Mouse (Mus musculus): ENCODE measurements at regions not wholly inside any gene's neighbourhood (a gene's known extent, or its start where the extent isn't known, plus 50 kb on each side); places are given as distances from the start of the nearest gene placed in this dataset.

DNA sequence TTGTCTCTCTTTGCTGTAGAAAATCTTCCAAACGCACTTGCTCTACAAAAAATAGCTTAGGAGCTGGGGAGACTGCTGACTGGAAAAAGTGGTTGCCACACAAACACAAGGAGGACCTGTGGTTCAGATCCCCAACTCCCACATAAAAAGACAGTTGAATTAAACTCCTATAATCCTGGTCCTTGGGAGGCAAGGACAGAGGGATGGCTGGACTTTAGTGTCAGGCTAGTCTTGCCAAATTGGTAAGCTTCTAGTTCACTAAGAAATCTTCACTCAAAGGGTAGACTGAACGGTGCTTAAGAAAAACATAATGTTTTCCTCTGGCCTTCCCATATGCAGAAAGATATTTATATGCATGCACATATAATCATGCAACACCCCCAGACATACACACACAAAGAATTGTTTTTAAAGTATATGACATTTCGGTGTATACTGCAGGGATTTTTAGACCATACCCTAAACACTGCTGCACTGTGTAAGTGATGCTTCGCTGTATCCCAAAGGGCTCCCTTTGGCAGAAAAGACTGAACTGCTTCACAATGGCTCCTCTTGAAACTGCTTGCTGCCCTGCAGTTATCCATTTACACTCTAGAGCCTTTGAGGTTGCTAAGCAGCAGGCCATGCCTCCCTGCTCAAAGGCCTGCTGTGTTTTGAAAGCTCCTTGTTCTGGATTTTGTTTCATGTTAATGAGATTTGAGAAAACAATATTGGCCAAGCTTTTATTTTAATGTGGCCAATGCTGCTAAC, 1299.3 kb downstream of the Zfp704 start:
- H3K27me3 ChIP-seq (ENCODE audit: control insufficient read depth, insufficient read depth, low read length): no peaks in the 10 kb centered on the region
- no peak overlapping the region for H3K27ac ChIP-seq (ENCODE audit: low read depth, low read length)
- no peaks in the 10 kb centered on the region for H3K36me3 ChIP-seq (ENCODE audit: control insufficient read depth, insufficient read depth, low read length)
- no peaks in the 10 kb centered on the region for H3K9me3 ChIP-seq (replicated peaks; ENCODE audit: control insufficient read depth, low read length)
- no peak overlapping the region for H3K9ac ChIP-seq (ENCODE audit: low read depth, low read length)
- WGBS (ENCODE audit: insufficient replicate concordance): 73% methylated on average over 4 of the region's 4 CpGs
- H3K4me3 ChIP-seq (ENCODE audit: low read depth, low read length): no peak overlapping the region
- H3K4me2 ChIP-seq: no peak overlapping the region
- no peak for ATAC-seq (replicated peaks; ENCODE audit: insufficient number of reproducible peaks, low FRiP score, low TSS enrichment)
- H3K4me1 ChIP-seq (ENCODE audit: control insufficient read depth, insufficient read depth, low read length): no peaks in the 10 kb centered on the region

DNA sequence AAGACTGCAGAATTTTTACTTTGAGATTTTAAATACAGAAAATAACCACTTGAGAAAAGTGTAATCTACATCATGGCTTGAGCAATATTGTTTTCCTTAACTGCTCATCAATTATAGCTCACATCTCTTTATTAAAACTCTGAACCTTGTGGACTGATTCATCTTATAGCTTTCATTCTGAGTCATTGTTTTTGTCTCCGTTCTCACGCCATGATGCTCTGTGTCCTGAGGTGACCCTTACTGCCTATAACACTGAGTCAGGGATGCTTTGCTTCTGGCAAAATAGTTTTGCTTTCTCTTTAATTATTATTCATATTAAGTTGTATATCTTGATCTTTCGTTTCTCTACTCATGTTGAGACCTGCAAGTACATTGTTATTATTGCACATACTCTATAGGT, 1302.6 kb downstream of the Zfp704 start:
- Histone ChIP-seq H3K27me3 (ENCODE audit: control insufficient read depth, insufficient read depth, low read length) (no peaks in the 10 kb centered on the region), H3K27ac (ENCODE audit: low read depth, low read length) (no peak overlapping the region), H3K9ac (ENCODE audit: low read depth, low read length) (no peak overlapping the region), H3K9me3 (replicated peaks; ENCODE audit: control insufficient read depth, low read length) (no peaks in the 10 kb centered on the region), H3K4me3 (ENCODE audit: low read depth, low read length) (no peak overlapping the region), H3K4me2 (no peak overlapping the region), H3K36me3 (ENCODE audit: control insufficient read depth, insufficient read depth, low read length) (no peaks in the 10 kb centered on the region), H3K4me1 (ENCODE audit: control insufficient read depth, insufficient read depth, low read length) (no peaks in the 10 kb centered on the region)
- no peak for ATAC-seq (replicated peaks; ENCODE audit: insufficient number of reproducible peaks, low FRiP score, low TSS enrichment)
- 71% methylated on average over 3 of the region's 3 CpGs for WGBS (ENCODE audit: insufficient replicate concordance)

DNA sequence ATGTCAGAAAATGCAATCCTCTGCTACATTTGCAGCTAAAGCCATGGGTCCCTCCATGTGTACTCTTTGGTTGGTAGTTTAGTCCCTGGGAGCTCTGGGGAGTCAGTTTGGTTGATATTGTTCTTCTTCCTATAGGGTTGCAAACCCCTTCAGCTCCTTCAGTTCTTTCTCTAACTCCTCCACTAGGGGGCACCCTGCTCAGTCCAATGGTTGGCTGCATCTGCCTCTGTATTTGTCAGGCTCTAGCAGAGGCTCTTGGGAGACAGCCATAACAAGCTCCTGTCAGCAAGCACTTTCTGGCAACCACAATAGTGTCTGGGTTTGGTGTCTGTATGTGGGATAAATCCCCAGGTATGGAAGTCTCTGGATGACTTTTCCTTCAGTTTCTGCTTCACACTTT, 1305.1 kb downstream of the Zfp704 start:
- Histone ChIP-seq H3K4me2 (no peak overlapping the region), H3K27me3 (ENCODE audit: control insufficient read depth, insufficient read depth, low read length) (no peaks in the 10 kb centered on the region), H3K27ac (ENCODE audit: low read depth, low read length) (no peak overlapping the region), H3K9me3 (replicated peaks; ENCODE audit: control insufficient read depth, low read length) (no peaks in the 10 kb centered on the region), H3K4me1 (ENCODE audit: control insufficient read depth, insufficient read depth, low read length) (no peaks in the 10 kb centered on the region), H3K9ac (ENCODE audit: low read depth, low read length) (no peak overlapping the region), H3K4me3 (ENCODE audit: low read depth, low read length) (no peak overlapping the region), H3K36me3 (ENCODE audit: control insufficient read depth, insufficient read depth, low read length) (no peaks in the 10 kb centered on the region)
- ATAC-seq (replicated peaks; ENCODE audit: insufficient number of reproducible peaks, low FRiP score, low TSS enrichment): no peak

DNA sequence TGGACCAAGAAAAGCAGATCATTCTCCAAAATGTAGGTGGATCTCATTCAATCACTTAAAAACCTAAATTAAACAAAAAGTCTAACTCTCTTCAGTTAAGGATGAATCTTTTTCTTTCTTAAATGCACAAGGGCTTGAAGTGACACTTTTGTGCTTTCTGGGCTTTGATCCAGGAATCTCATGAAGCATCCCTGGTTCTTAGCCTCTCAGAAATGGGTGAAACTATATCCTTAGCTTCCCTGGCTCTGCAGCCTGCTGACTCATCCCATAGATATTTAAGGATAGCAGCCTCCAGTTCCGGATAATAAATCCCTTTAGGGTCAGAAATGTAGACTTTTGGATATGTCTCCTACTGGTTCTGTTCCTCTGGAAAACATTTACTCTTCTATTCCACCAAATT, 1316.8 kb downstream of the Zfp704 start:
- no peaks in the 10 kb centered on the region for H3K9me3 ChIP-seq (replicated peaks; ENCODE audit: control insufficient read depth, low read length)
- no peak overlapping the region for H3K9ac ChIP-seq (ENCODE audit: low read depth, low read length)
- ATAC-seq (replicated peaks; ENCODE audit: insufficient number of reproducible peaks, low FRiP score, low TSS enrichment): no peak
- H3K27ac ChIP-seq (ENCODE audit: low read depth, low read length): no peak overlapping the region
- no peaks in the 10 kb centered on the region for H3K27me3 ChIP-seq (ENCODE audit: control insufficient read depth, insufficient read depth, low read length)
- H3K4me3 ChIP-seq (ENCODE audit: low read depth, low read length): no peak overlapping the region
- no peaks in the 10 kb centered on the region for H3K4me1 ChIP-seq (ENCODE audit: control insufficient read depth, insufficient read depth, low read length)
- H3K4me2 ChIP-seq: no peak overlapping the region
- no peaks in the 10 kb centered on the region for H3K36me3 ChIP-seq (ENCODE audit: control insufficient read depth, insufficient read depth, low read length)
- 66% methylated on average over 1 of the region's 1 CpGs for WGBS (ENCODE audit: insufficient replicate concordance)

DNA sequence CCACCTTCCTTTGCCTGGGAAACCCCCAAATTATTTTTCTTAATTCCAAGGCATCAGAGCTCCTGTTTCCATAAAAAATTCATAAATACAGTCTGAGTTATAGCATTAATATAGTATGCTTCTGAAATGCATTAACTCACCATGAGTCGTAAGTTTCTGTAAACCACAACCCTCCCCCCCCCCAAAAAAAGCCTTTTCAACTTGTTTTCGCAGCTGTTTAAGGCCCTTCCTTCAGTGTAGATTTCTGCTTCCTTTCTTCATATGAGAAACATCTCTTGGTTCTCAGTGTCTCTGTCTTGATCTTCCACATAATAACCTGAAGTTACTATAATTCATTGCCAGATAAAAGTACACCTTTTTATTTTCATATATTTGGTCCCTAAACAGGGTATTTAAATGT, 1320.3 kb downstream of the Zfp704 start:
- no peak overlapping the region for H3K9ac ChIP-seq (ENCODE audit: low read depth, low read length)
- H3K36me3 ChIP-seq (ENCODE audit: control insufficient read depth, insufficient read depth, low read length): no peaks in the 10 kb centered on the region
- H3K27ac ChIP-seq (ENCODE audit: low read depth, low read length): no peak overlapping the region
- H3K4me3 ChIP-seq (ENCODE audit: low read depth, low read length): no peak overlapping the region
- no peaks in the 10 kb centered on the region for H3K4me1 ChIP-seq (ENCODE audit: control insufficient read depth, insufficient read depth, low read length)
- no peak for ATAC-seq (replicated peaks; ENCODE audit: insufficient number of reproducible peaks, low FRiP score, low TSS enrichment)
- H3K27me3 ChIP-seq (ENCODE audit: control insufficient read depth, insufficient read depth, low read length): no peaks in the 10 kb centered on the region
- H3K9me3 ChIP-seq (replicated peaks; ENCODE audit: control insufficient read depth, low read length): no peaks in the 10 kb centered on the region
- no peak overlapping the region for H3K4me2 ChIP-seq
- 72% methylated on average over 2 of the region's 2 CpGs for WGBS (ENCODE audit: insufficient replicate concordance)

DNA sequence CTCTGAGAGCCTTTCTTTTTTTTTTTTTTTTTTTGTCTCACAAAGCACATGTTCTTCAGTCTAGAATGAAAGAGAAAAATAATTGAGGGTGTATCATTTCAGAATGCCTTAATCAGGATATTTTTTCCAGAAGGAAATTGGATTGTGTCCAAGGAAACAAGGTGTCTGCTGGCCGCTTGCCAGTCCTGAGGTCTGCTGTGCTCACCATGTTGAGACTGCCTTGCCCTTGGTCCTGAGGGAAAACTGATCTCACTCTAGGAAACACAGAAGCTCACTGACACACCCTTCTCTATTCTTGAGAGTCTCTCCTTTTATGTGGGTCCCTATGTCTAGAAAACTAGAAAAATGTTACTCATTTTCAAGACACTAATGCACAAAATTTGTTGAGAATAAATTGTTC, 1321.4 kb downstream of the Zfp704 start:
- no peaks in the 10 kb centered on the region for H3K36me3 ChIP-seq (ENCODE audit: control insufficient read depth, insufficient read depth, low read length)
- WGBS (ENCODE audit: insufficient replicate concordance): 63% methylated on average over 1 of the region's 1 CpGs
- H3K27ac ChIP-seq (ENCODE audit: low read depth, low read length): no peak overlapping the region
- H3K27me3 ChIP-seq (ENCODE audit: control insufficient read depth, insufficient read depth, low read length): no peaks in the 10 kb centered on the region
- H3K9ac ChIP-seq (ENCODE audit: low read depth, low read length): no peak overlapping the region
- ATAC-seq (replicated peaks; ENCODE audit: insufficient number of reproducible peaks, low FRiP score, low TSS enrichment): no peak
- H3K4me2 ChIP-seq: no peak overlapping the region
- H3K4me1 ChIP-seq (ENCODE audit: control insufficient read depth, insufficient read depth, low read length): no peaks in the 10 kb centered on the region
- H3K9me3 ChIP-seq (replicated peaks; ENCODE audit: control insufficient read depth, low read length): no peaks in the 10 kb centered on the region
- H3K4me3 ChIP-seq (ENCODE audit: low read depth, low read length): no peak overlapping the region

DNA sequence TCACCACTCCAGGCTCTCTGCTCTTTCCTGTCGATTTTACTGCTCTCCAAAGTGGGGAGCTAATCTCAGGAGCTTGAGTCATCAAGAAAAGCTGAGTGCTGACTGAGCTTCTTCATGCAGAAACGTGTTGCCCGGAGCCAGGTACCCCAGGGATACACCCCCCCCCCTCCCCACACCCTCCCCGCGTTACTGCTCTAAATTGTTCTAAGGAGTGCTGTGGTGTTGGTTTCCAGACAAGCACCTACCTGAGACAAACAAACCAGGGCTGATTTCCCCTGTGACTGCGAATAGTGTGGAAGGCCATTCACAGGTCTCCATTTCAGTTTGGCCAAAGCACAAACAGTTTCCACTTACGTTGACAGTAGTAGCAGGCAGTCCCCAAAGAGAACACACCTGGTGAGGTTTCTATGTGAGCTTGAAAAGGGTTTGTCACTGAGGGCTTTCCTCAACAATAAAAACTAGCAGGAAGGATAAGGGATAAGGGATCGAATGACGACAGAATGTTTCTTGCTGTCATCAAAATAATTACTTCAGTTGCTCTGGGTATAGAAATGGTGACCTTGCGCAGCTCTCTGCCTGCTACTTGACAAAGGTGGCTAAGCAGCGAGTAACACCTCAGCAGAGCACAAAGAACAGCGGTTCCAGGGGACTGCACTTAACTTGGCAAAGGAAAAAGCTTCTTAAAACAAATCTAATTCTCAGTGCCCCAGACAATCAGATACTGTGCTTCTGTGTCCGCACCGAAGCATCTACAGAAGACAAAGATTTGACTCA, 1325.0 kb downstream of the Zfp704 start:
- WGBS (ENCODE audit: insufficient replicate concordance): 69% methylated on average over 14 of the region's 14 CpGs
- H3K4me2 ChIP-seq: no peak overlapping the region
- H3K36me3 ChIP-seq (ENCODE audit: control insufficient read depth, insufficient read depth, low read length): no peaks in the 10 kb centered on the region
- no peaks in the 10 kb centered on the region for H3K27me3 ChIP-seq (ENCODE audit: control insufficient read depth, insufficient read depth, low read length)
- H3K4me3 ChIP-seq (ENCODE audit: low read depth, low read length): no peak overlapping the region
- no peak overlapping the region for H3K27ac ChIP-seq (ENCODE audit: low read depth, low read length)
- no peak overlapping the region for H3K9ac ChIP-seq (ENCODE audit: low read depth, low read length)
- H3K4me1 ChIP-seq (ENCODE audit: control insufficient read depth, insufficient read depth, low read length): no peaks in the 10 kb centered on the region
- no peaks in the 10 kb centered on the region for H3K9me3 ChIP-seq (replicated peaks; ENCODE audit: control insufficient read depth, low read length)
- ATAC-seq (replicated peaks; ENCODE audit: insufficient number of reproducible peaks, low FRiP score, low TSS enrichment): no peak

DNA sequence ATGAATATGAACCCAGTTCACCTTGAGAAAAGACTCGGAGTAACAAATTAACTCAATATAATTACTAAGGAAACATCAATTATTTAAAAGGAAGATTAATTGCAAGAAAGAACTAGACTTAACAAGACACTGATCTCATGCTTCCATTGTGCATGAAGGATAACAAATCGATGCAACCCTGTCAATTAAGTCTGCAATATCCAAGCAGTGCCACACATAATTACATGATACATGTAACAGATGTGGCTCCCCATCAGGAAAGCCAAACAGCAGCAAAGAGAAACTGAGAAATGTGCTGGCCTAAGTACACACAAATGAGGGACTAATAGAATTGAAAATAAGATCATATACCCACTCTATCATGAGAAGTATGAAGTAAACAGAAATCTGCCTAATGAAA, 1327.5 kb downstream of the Zfp704 start:
- Histone ChIP-seq H3K9ac (ENCODE audit: low read depth, low read length) (no peak overlapping the region), H3K4me1 (ENCODE audit: control insufficient read depth, insufficient read depth, low read length) (no peaks in the 10 kb centered on the region), H3K27ac (ENCODE audit: low read depth, low read length) (no peak overlapping the region), H3K9me3 (replicated peaks; ENCODE audit: control insufficient read depth, low read length) (no peaks in the 10 kb centered on the region), H3K27me3 (ENCODE audit: control insufficient read depth, insufficient read depth, low read length) (no peaks in the 10 kb centered on the region), H3K36me3 (ENCODE audit: control insufficient read depth, insufficient read depth, low read length) (no peaks in the 10 kb centered on the region), H3K4me3 (ENCODE audit: low read depth, low read length) (no peak overlapping the region), H3K4me2 (no peak overlapping the region)
- 66% methylated on average over 2 of the region's 2 CpGs for WGBS (ENCODE audit: insufficient replicate concordance)
- no peak for ATAC-seq (replicated peaks; ENCODE audit: insufficient number of reproducible peaks, low FRiP score, low TSS enrichment)

DNA sequence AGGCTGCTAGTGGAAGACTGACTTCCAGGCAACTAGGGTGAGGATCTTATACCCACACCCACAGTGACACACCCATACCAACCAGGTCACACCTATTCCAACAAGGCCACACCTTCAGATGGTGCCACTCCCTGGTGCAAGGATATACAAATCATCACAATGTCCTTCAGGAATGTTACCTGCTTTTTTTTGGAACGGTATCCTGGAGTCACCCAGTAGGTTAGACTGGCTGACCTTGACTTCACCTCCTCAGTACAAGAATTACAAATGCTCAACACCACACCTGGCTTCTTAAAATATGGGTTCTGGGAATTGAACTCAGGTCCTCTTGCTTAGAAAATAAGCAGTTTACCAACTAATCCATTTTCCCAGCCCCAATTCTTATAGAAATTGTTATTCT, 1333.2 kb downstream of the Zfp704 start:
- Histone ChIP-seq H3K4me1 (ENCODE audit: control insufficient read depth, insufficient read depth, low read length) (no peaks in the 10 kb centered on the region), H3K27ac (ENCODE audit: low read depth, low read length) (no peak overlapping the region), H3K4me3 (ENCODE audit: low read depth, low read length) (no peak overlapping the region), H3K27me3 (ENCODE audit: control insufficient read depth, insufficient read depth, low read length) (no peaks in the 10 kb centered on the region), H3K36me3 (ENCODE audit: control insufficient read depth, insufficient read depth, low read length) (no peaks in the 10 kb centered on the region), H3K9ac (ENCODE audit: low read depth, low read length) (no peak overlapping the region), H3K9me3 (replicated peaks; ENCODE audit: control insufficient read depth, low read length) (no peaks in the 10 kb centered on the region), H3K4me2 (no peak overlapping the region)
- WGBS (ENCODE audit: insufficient replicate concordance): 69% methylated on average over 1 of the region's 1 CpGs
- no peak for ATAC-seq (replicated peaks; ENCODE audit: insufficient number of reproducible peaks, low FRiP score, low TSS enrichment)
